Mouse (Mus musculus): ENCODE measurements around the gene Gfi1b.

DNA sequence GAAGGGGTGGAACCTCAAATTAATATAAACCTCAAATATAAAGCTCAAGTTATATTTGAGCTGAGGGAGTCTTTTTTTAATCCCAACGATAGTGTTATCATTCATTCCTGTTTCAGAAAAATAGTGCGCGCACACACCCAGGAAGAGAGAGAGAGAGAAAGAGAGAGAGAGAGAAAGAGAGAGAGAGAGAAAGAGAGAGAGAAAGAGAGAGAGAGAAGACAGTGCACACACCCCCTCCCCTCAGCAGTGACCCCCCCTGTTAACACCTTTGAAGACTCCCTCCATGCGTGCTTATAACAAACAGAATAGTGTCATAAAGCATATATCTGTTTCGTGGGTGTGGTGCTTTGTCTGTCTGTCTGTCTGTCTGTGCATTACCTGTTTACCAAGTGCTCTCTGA lies 18.2 kb downstream of the Gfi1b start:
- TF ChIP-seq CTCF (IDR thresholded peaks at IDR 0.05) = no peak
- TF ChIP-seq EP300 (IDR thresholded peaks at IDR 0.05) = no peak

All from lung, postnatal 0 days (tissue).